Mouse (Mus musculus): ENCODE data around the gene Olfr347. TPM values are rescaled to one million over a fixed set of nuclear protein-coding genes. Genes with fewer than 3 reads are reported as not detected.

Olfr347 gene
- not detected in 2 replicates for polyA plus RNA-seq (2012)

GRCm38 (mm10) chr2:36731602-36732001, at the start of gene Olfr347:
Gene Olfr347 (plus strand): TSS chr2:36731902.

GRCm38 (mm10) chr2:36685488-36685887, 46.2 kb upstream of the Olfr347 start, which contains the start of gene Olfr346:
Gene Olfr346 (plus strand): TSS chr2:36685788.

GRCm38 (mm10) chr2:36783976-36784375, 52.3 kb downstream of the Olfr347 start, which contains the start of gene Olfr348:
Gene Olfr348 (plus strand): TSS chr2:36784276.

Other genes with a start within 250 kb of the Olfr347 start
- not detected in 2 replicates for gene Olfr341, start 249.4 kb upstream of the Olfr347 start, polyA plus RNA-seq (2012)
- gene Olfr342, start 206.9 kb upstream of the Olfr347 start, polyA plus RNA-seq (2012), result not detected in 2 replicates
- gene Olfr344, start 165.2 kb upstream of the Olfr347 start, polyA plus RNA-seq (2012), result 0.02 TPM in 1 of 2 replicates, not detected in the other
- not detected in 2 replicates for gene Olfr345, start 91.9 kb upstream of the Olfr347 start, polyA plus RNA-seq (2012)
- not detected in 2 replicates for gene Olfr346, start 46.1 kb upstream of the Olfr347 start, polyA plus RNA-seq (2012)
- not detected in 2 replicates for gene Olfr348, start 52.4 kb downstream of the Olfr347 start, polyA plus RNA-seq (2012)
- gene Olfr50, start 58.6 kb downstream of the Olfr347 start, polyA plus RNA-seq (2012), result not detected in 2 replicates
- not detected in 2 replicates for gene Olfr3, start 85.1 kb downstream of the Olfr347 start, polyA plus RNA-seq (2012)
- gene Olfr350, start 114.4 kb downstream of the Olfr347 start, polyA plus RNA-seq (2012), result not detected in 2 replicates
- gene Olfr351, start 130.8 kb downstream of the Olfr347 start, polyA plus RNA-seq (2012), result not detected in 2 replicates
- gene Olfr352, start 136.6 kb downstream of the Olfr347 start, polyA plus RNA-seq (2012), result not detected in 2 replicates
- not detected in 2 replicates for gene Olfr353, start 161.0 kb downstream of the Olfr347 start, polyA plus RNA-seq (2012)
- not detected in 2 replicates for gene Olfr354, start 173.8 kb downstream of the Olfr347 start, polyA plus RNA-seq (2012)
- not detected in 2 replicates for gene Olfr355, start 197.0 kb downstream of the Olfr347 start, polyA plus RNA-seq (2012)
- gene Olfr356, start 205.2 kb downstream of the Olfr347 start, polyA plus RNA-seq (2012), result not detected in 2 replicates